Mouse (Mus musculus): ENCODE results near the gene Mrpl21. TPM values are rescaled to one million over a fixed set of nuclear protein-coding genes. Genes with fewer than 3 reads are reported as not detected.

The Mrpl21 gene
- total and polyA plus RNA-seq, 3 experiments = 145 to 159 TPM; not detected in 1

DNA sequence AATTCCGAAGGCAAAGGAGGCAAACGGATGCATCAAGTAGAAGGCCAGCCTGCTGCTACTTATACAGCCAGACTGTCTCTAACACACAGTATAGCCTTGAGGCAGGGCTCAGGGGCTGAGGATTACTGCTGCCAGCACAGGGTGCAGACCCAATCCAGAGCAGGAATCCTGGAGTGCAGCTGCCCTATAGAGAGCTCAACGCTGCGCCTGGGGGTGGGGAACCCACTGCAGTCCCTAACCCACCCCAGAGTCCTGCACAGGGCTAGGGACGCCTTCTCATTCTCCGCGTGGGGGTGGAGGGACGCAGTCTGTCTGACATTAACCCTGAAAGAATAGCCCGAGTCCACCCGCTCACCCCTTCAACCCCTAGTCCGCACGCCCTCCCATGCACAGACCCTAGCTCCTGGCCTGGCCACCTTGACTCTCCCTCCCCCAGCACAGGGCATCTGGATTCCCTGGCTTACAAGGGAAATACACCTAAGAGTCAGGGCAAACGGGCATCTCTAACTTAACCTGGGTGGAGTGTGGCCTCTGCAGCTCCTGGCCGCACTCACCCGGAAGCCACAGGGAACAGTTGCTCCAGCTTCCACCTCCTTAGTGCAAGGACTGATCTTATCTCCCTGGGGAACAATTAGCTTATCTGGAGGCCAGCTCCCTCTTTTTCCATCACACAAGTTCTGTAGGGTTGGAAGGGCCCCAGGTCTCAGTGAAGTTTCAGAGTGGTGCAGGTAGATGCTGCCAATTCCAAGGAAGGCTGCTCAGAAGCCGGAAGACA is 24.7 kb downstream of the Mrpl21 start:
- no peak for TF ChIP-seq POLR2A (IDR thresholded peaks at IDR 0.05; ENCODE audit: control insufficient read depth in 1 of 2, insufficient read depth in 1 of 2, low read depth in 1 of 2, low read length in 2 of 2, poor library complexity in 1 of 2)
- TF ChIP-seq CHD2 (IDR thresholded peaks at IDR 0.05; ENCODE audit: low read length) = no peak
- no peak for TF ChIP-seq ZNF384 (IDR thresholded peaks at IDR 0.05; ENCODE audit: low read depth, low read length)
- TF ChIP-seq BHLHE40 (IDR thresholded peaks at IDR 0.05; ENCODE audit: borderline replicate concordance, low read depth, low read length) = no peak
- TF ChIP-seq MAFK (IDR thresholded peaks at IDR 0.05; ENCODE audit: borderline replicate concordance, low read depth, low read length) = no peak
- TF ChIP-seq SIN3A (IDR thresholded peaks at IDR 0.05; ENCODE audit: low read length) = no peak
- TF ChIP-seq JUND (IDR thresholded peaks at IDR 0.05; ENCODE audit: low read depth, low read length) = no peak
- no peak for TF ChIP-seq USF2 (IDR thresholded peaks at IDR 0.05; ENCODE audit: borderline replicate concordance in 1 of 2, insufficient read depth in 1 of 2, low read depth in 1 of 2, low read length in 2 of 2)
- no peak for TF ChIP-seq TBP (IDR thresholded peaks at IDR 0.05; ENCODE audit: low read depth, low read length)
- TF ChIP-seq ZKSCAN1 (IDR thresholded peaks at IDR 0.05; ENCODE audit: low read depth, low read length) = no peak
- TF ChIP-seq KAT2A (conservative IDR thresholded peaks at IDR 0.05; ENCODE audit: low read depth, low read length) = no peak
- TF ChIP-seq GABPA (IDR thresholded peaks at IDR 0.05; ENCODE audit: low read depth, low read length) = no peak
- no peak for TF ChIP-seq TAL1 (IDR thresholded peaks at IDR 0.05; ENCODE audit: low read length)
- no peak for TF ChIP-seq RCOR1 (IDR thresholded peaks at IDR 0.05; ENCODE audit: low read depth, low read length)
- no peak for TF ChIP-seq HCFC1 (IDR thresholded peaks at IDR 0.05; ENCODE audit: low read depth, low read length)
- H3K9ac ChIP-seq (ENCODE audit: control insufficient read depth, low read depth, low read length, poor library complexity, severe bottlenecking) = no peak overlapping the region
- H3K27me3 ChIP-seq (ENCODE audit: control insufficient read depth in 1 of 2, insufficient read depth in 2 of 2, low read length in 2 of 2) = peaks cover 4 to 9% of the 10 kb centered on the region in 2 experiments
- H3K79me2 ChIP-seq (ENCODE audit: control insufficient read depth, insufficient read depth, low read length, poor library complexity) = no peaks in the 10 kb centered on the region
- H3K27ac ChIP-seq (ENCODE audit: control insufficient read depth, low read depth, low read length) = no peak overlapping the region
- no peak overlapping the region for H3K4me3 ChIP-seq (ENCODE audit: control insufficient read depth in 1 of 2, insufficient read depth in 1 of 2, low read depth in 2 of 2, low read length in 2 of 2)
- no peaks in the 10 kb centered on the region for H3K4me1 ChIP-seq (ENCODE audit: control insufficient read depth in 1 of 2, insufficient read depth in 2 of 2, low read length in 2 of 2)
- H3K9me3 ChIP-seq (replicated peaks; ENCODE audit: insufficient read depth, low read length) = no peaks in the 10 kb centered on the region
- no peak for DNase-seq (ENCODE audit: low read depth, low spot score)
- no peaks in the 10 kb centered on the region for H3K36me3 ChIP-seq (ENCODE audit: control insufficient read depth in 1 of 2, insufficient read depth in 2 of 2, low read length in 2 of 2)

DNA sequence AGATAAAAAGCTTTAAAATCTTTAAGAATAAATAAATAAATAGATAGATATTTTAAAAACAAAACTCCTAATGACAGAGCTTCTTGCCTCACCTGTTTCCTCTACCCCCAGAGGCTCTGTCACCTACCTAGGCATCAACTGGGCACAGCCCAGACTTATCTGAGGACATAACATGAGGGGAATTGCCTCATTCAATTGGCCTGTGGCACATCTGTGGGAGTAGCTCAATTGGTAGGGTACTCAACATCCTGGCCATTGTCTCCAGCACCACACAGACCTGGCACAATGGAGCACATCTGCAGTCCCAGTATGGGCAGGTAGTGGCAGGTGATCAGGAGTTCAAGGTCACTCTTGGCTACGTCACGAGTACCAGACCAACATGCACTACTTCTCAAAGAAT is 36.6 kb downstream of the Mrpl21 start:
- no peak overlapping the region for H3K27ac ChIP-seq (ENCODE audit: control insufficient read depth, low read depth, low read length)
- DNase-seq (ENCODE audit: low read depth, low spot score) = no peak
- TF ChIP-seq ZC3H11A (IDR thresholded peaks at IDR 0.05; ENCODE audit: low read depth, low read length) (no peak), CHD1 (IDR thresholded peaks at IDR 0.05; ENCODE audit: low read depth, low read length) (no peak), EP300 (IDR thresholded peaks at IDR 0.05; ENCODE audit: low read depth in 1 of 2, low read length in 2 of 2) (no peak), MAX (IDR thresholded peaks at IDR 0.05; ENCODE audit: low read length) (no peak), MYB (IDR thresholded peaks at IDR 0.05; ENCODE audit: low read depth, low read length) (no peak), ZNF384 (IDR thresholded peaks at IDR 0.05; ENCODE audit: low read depth, low read length) (no peak), MYC (IDR thresholded peaks at IDR 0.05; ENCODE audit: low read depth, low read length) (no peak), NELFE (IDR thresholded peaks at IDR 0.05; ENCODE audit: low read depth, low read length) (no peak), HCFC1 (IDR thresholded peaks at IDR 0.05; ENCODE audit: low read depth, low read length) (no peak), RAD21 (IDR thresholded peaks at IDR 0.05; ENCODE audit: low read depth, low read length) (no peak), JUND (IDR thresholded peaks at IDR 0.05; ENCODE audit: low read depth, low read length) (no peak), CHD2 (IDR thresholded peaks at IDR 0.05; ENCODE audit: low read length) (no peak), MXI1 (IDR thresholded peaks at IDR 0.05; ENCODE audit: low read depth, low read length) (no peak), MAFK (IDR thresholded peaks at IDR 0.05; ENCODE audit: borderline replicate concordance, low read depth, low read length) (no peak), BHLHE40 (IDR thresholded peaks at IDR 0.05; ENCODE audit: borderline replicate concordance, low read depth, low read length) (no peak)
- H3K4me1 ChIP-seq (ENCODE audit: control insufficient read depth in 1 of 2, insufficient read depth in 2 of 2, low read length in 2 of 2) = peaks cover 13 to 19% of the 10 kb centered on the region in 2 experiments
- H3K36me3 ChIP-seq (ENCODE audit: control insufficient read depth in 1 of 2, insufficient read depth in 2 of 2, low read length in 2 of 2) = peaks cover 0 to 5% of the 10 kb centered on the region in 2 experiments; a peak in 2 of 4 replicates
- no peaks in the 10 kb centered on the region for H3K27me3 ChIP-seq (ENCODE audit: control insufficient read depth in 1 of 2, insufficient read depth in 2 of 2, low read length in 2 of 2)
- H3K4me3 ChIP-seq (ENCODE audit: control insufficient read depth in 1 of 2, insufficient read depth in 1 of 2, low read depth in 2 of 2, low read length in 2 of 2) = no peak overlapping the region
- no peaks in the 10 kb centered on the region; the same call in 1 of the 2 replicates for H3K79me2 ChIP-seq (ENCODE audit: control insufficient read depth, insufficient read depth, low read length, poor library complexity)
- H3K9ac ChIP-seq (ENCODE audit: control insufficient read depth, low read depth, low read length, poor library complexity, severe bottlenecking) = no peak overlapping the region
- H3K9me3 ChIP-seq (replicated peaks; ENCODE audit: insufficient read depth, low read length) = no peaks in the 10 kb centered on the region
